Mouse (Mus musculus) kidney, postnatal 0 days (tissue): ENCODE measurements at regions not wholly inside any gene's neighbourhood (a gene's known extent, or its start where the extent isn't known, plus 50 kb on each side); places are given as distances from the start of the nearest gene placed in this dataset.

Source experiments
- ATAC-seq: fragments of 200-750 bp; cut with Nextera tagmentation; replicated peaks from 2 replicates; pipeline ENCODE4 v1.8.0; 2017; ENCODE audit warnings: low read depth, moderate number of reproducible peaks, moderate TSS enrichment, moderate library complexity; ENCODE audit not compliant: low FRiP score
- DNase-seq: peaks from one replicate; pipeline ENCODE4 v3.0.0-alpha.2; 2016; ENCODE audit warnings: low spot score
- H3K27ac ChIP-seq: fragments of 300-500 bp; sonication (generic); 2 replicates; pipeline ENCODE4 v1.5.1; 2014; ENCODE audit warnings: mild to moderate bottlenecking
- H3K27me3 ChIP-seq: fragments of 300-500 bp; sonication (generic); 2 replicates; pipeline ENCODE4 v1.6.1; 2014; ENCODE audit warnings: low read length, mixed read lengths; ENCODE audit not compliant: insufficient read depth
- H3K36me3 ChIP-seq: fragments of 300-500 bp; sonication (generic); 2 replicates; pipeline ENCODE4 v1.6.1; 2014; ENCODE audit warnings: low read length, mixed read lengths; ENCODE audit not compliant: insufficient read depth
- H3K4me1 ChIP-seq: fragments of 300-500 bp; sonication (generic); replicated peaks from 2 replicates; pipeline ENCODE4 v1.6.1; 2014; ENCODE audit warnings: antibody characterized with exemption, low read length, mixed read lengths; ENCODE audit not compliant: insufficient read depth
- H3K4me2 ChIP-seq: fragments of 300-500 bp; sonication (generic); 2 replicates; pipeline ENCODE4 v1.6.1; 2014; ENCODE audit warnings: mild to moderate bottlenecking, low read length, moderate library complexity, mixed read lengths
- H3K4me3 ChIP-seq: fragments of 300-500 bp; sonication (generic); replicated peaks from 2 replicates; pipeline ENCODE4 v1.5.1; 2014; ENCODE audit warnings: low read depth, low read length
- H3K9ac ChIP-seq: fragments of 300-500 bp; sonication (generic); 2 replicates; pipeline ENCODE4 v1.6.1; 2014; ENCODE audit warnings: low read depth, low read length
- H3K9me3 ChIP-seq: fragments of 300-500 bp; sonication (generic); replicated peaks from 2 replicates; pipeline ENCODE4 v1.6.1; 2016; ENCODE audit warnings: low read length, inconsistent platforms, mixed read lengths
- CTCF ChIP-seq: IDR thresholded peaks from 2 replicates; pipeline ENCODE4 v1.5.1; 2016; ENCODE audit warnings: antibody characterized with exemption, low read depth, mild to moderate bottlenecking, moderate library complexity
- WGBS: fragments of 180-500 bp; shearing (Covaris S2); extraction: QIAGEN DNeasy Blood & Tissue Kit; methylation state at CpG from one replicate; pipeline ENCODE4 v1.1.7; 2014; 5-methylcytosine and 5-hydroxymethylcytosine counted together

GRCm38 (mm10) chr2:179192906-179193496, 249.2 kb upstream of the Cdh4 start:
- Histone ChIP-seq H3K27me3 (no peaks in the 10 kb centered on the region), H3K4me2 (no peak overlapping the region), H3K27ac (no peak overlapping the region), H3K4me1 (no peaks in the 10 kb centered on the region), H3K4me3 (no peak overlapping the region), H3K9ac (no peak overlapping the region), H3K9me3 (no peaks in the 10 kb centered on the region), H3K36me3 (no peaks in the 10 kb centered on the region)
- WGBS = 80% methylated on average over 6 of the region's 6 CpGs
- ATAC-seq = no peak
- DNase-seq = no peak
- no peak for TF ChIP-seq CTCF

DNA sequence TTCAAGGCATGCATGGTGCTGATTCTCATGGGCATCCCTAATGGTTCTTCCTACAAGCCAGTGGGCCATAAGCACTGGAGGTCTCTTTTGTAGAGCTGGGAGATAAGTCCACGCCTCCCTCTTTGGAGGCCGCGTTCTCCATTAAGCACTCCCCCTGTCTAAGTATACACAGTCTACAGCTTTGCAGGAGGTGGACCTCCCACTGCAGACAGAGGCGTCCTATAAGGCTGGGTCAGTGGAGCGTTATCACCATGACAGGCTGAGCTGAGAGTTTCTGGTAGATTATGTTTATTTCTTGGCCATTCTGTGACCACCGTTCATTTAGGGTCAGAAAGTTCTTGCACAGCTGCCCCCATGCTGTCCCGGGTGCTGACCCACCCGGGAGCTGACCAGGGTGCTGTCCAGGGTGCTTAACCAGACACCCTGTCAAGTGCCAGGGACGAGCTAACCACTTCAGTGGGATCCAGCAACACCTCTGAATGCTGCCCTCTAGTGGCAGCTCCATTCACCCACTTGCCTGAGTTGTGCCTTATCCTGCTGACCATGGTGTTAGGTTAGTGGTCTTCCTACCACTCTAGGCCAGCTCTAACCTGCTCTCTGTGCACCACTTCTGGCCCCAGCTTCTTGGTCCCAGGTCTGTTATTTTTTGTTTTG, 248.6 kb upstream of the Cdh4 start:
- WGBS = 28% methylated on average over 9 of the region's 9 CpGs
- Histone ChIP-seq H3K27me3 (no peaks in the 10 kb centered on the region), H3K4me1 (no peaks in the 10 kb centered on the region), H3K4me2 (no peak overlapping the region), H3K4me3 (no peak overlapping the region), H3K36me3 (no peaks in the 10 kb centered on the region), H3K9ac (no peak overlapping the region), H3K9me3 (no peaks in the 10 kb centered on the region), H3K27ac (no peak overlapping the region)
- peak; percentile 92 for DNase-seq
- peak; percentile 95 for TF ChIP-seq CTCF
- peak; percentile 85 for ATAC-seq

- TF ChIP-seq CTCF = no peak
- Histone ChIP-seq H3K9me3 (no peaks in the 10 kb centered on the region), H3K4me2 (no peak overlapping the region), H3K27me3 (no peaks in the 10 kb centered on the region), H3K36me3 (no peaks in the 10 kb centered on the region), H3K27ac (no peak overlapping the region), H3K9ac (no peak overlapping the region), H3K4me3 (no peak overlapping the region), H3K4me1 (no peaks in the 10 kb centered on the region)
- no peak for DNase-seq
- ATAC-seq = no peak
- WGBS = 100% methylated on average over 1 of the region's 1 CpGs
Measured at GRCm38 (mm10) chr2:179197471-179197870, 244.8 kb upstream of the Cdh4 start.

DNA sequence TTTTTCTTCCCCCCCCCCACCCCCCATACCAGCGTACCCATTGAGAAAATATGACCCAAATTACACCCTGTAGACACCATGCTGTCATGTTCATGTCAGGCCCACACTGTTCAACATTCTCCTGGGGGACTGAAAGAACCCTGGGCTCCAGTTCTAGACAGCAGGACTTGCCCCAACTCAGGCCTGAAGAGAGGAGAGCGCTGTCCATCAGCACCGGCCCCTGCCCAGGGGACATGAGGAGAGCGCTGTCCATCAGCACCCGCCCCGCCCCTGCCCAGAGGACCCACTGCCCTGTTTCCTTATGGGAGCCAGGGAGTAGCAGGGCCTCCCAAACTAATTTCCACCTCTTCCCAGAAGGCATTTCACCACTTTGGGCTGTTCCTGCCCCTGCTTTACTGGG, 241.7 kb upstream of the Cdh4 start:
- no peak overlapping the region for H3K4me3 ChIP-seq
- no peaks in the 10 kb centered on the region for H3K9me3 ChIP-seq
- 3% methylated on average over 6 of the region's 6 CpGs for WGBS
- H3K36me3 ChIP-seq = no peaks in the 10 kb centered on the region
- H3K9ac ChIP-seq = no peak overlapping the region
- DNase-seq (peak; percentile 90), ATAC-seq (peak; percentile 76; the same call in 1 of the 2 replicates)
- no peak overlapping the region for H3K4me2 ChIP-seq
- no peaks in the 10 kb centered on the region for H3K4me1 ChIP-seq
- TF ChIP-seq CTCF = no peak
- H3K27me3 ChIP-seq = no peaks in the 10 kb centered on the region
- H3K27ac ChIP-seq = no peak overlapping the region

DNA sequence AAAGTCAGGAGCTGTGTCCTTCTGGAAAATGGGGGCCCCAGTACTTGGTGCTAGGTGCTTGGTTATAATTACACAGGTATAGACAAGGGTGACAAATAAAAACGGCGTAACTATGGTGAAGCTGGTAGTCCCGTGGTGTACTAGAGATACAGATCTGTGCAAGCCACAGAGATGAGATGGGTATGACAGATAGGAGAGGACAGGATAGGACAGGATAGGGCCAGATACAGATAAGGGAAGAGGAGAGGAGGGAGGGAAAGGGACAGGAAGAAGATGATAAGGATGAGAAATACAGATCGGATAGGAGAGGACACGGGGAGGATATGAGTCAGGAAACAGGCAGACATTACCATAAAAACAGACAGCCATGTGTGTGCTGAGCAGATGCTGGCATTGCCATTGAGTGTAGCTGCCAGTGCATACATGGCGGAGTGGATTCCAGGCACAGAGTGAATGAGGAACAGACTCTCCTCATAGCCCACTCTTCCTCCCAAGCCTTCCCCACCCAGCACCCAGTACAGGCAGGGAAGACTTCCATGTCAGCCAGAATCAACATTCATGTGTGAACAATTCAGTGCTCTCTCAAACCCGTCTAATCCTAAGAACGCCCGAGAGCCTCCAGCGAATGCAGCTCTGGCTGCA, 231.9 kb upstream of the Cdh4 start:
- TF ChIP-seq CTCF = no peak
- DNase-seq (no peak), ATAC-seq (no peak)
- Histone ChIP-seq H3K4me3 (no peak overlapping the region), H3K27me3 (no peaks in the 10 kb centered on the region), H3K4me1 (no peaks in the 10 kb centered on the region), H3K36me3 (no peaks in the 10 kb centered on the region), H3K4me2 (no peak overlapping the region), H3K27ac (no peak overlapping the region), H3K9me3 (no peaks in the 10 kb centered on the region), H3K9ac (no peak overlapping the region)
- WGBS = 78% methylated on average over 10 of the region's 10 CpGs

DNA sequence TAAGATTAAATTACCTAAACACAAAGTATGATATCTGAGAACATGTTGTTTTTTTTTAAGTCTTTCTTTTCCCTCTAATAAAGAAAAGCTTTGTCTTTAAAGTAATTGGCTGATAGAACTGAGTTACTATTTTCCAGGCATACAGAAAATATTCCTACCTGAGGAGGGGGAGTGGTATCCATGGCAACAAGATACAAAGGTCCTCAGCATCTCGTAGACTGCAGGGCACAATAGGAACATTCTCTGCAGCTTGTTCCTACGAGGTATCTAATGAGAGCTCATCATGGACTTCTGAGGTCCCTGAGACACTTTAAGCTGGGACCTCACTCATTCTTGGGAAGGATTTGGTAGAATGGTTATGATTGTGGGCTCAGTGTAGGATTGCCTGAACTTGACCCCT, 225.5 kb upstream of the Cdh4 start:
- WGBS = 32% methylated on average over 2 of the region's 2 CpGs
- Histone ChIP-seq H3K36me3 (no peaks in the 10 kb centered on the region), H3K27ac (no peak overlapping the region), H3K9me3 (no peaks in the 10 kb centered on the region), H3K4me1 (no peaks in the 10 kb centered on the region), H3K9ac (no peak overlapping the region), H3K4me3 (no peak overlapping the region), H3K4me2 (no peak overlapping the region), H3K27me3 (no peaks in the 10 kb centered on the region)
- DNase-seq = no peak
- no peak for ATAC-seq
- no peak for TF ChIP-seq CTCF
